Mouse (Mus musculus) left cerebral cortex, postnatal 10 days (tissue): ENCODE measurements at regions not wholly inside any gene's neighbourhood (a gene's known extent, or its start where the extent isn't known, plus 50 kb on each side); places are given as distances from the start of the nearest gene placed in this dataset.

Source experiments
- DNase-seq, 2 experiments: peaks; one replicate each; pipeline ENCODE4 v3.0.0; 2021 to 2022; ENCODE audit warnings: low spot score in 2 of 2, mixed read lengths in 1 of 2; ENCODE audit errors: extremely low spot score in 1 of 2
- intact Hi-C: fragments of 180-260 bp; cut with DNase I; formaldehyde crosslinking; loops from one replicate; pipeline ENCODE4 v1.15.1; 2025

DNA sequence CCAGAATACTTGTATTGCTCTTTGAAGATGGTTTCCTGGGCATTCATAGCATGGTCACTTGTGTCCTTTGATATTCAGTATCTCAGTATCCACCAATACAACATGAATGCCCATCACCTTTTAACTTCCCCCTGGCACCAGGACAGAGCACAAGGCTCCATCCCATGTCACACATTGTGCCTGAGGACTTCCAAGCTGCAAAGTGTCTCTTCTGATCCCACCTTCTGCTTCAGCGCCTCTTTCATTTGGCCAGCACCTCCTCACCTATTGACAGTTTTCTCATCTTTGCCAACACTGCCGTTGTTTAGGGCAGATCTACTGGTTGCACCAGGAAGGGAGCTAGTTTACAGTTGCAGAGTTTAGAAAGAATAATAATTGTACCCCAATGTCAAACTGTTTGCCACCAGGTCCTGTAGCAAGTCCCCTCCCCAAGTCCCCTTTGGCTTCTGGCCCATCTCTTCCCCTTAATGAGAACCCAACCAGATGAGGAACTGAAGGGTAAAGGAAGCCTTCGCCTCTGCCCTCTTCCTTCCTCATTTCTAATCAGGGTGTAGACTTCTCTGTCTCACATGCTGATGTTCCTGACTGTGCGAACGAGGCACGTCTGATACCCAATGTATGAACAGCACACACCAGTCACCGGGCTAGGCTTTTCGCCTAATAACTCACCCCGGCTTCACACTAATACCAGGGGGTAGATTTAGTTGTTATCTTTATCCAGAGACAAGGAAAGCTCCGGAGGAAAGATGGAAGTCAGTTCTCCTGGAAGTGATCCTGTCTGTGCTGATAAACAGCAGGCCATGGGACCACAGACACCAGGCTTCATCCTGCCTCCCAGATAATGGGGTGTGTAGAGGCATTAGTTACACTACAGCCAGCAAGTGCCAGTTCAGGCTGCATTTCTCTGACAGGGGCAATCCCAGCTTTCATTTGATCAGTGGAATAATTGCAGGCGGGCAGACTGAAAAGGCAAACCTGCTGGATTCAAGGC lies 223.8 kb downstream of the 1500009L16Rik start:
- DNase-seq = no peak
- intact Hi-C loops = no loop called here

- intact Hi-C loops = no loop called here
- DNase-seq = no peak
Measured at GRCm38 (mm10) chr10:83957118-83957759, 234.6 kb downstream of the 1500009L16Rik start.

DNA sequence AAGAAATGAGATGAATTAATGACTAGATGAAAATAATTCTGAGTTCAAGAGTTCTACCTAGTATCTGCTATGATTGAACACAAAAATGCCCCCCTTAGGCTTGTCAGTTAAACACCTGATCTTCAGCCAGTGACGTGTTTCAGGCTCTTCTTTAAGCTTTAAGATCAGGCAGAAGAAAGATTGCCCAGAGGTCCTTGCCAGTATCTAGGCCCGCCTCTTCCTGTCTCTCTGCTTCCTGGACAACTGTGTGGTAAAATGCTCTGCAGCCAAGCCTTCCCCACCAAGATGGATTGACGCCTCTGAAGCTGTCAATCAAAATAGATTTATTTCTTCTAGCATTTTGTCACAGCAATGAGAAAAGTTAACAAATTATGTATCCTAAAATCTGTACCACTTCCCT lies 235.7 kb downstream of the 1500009L16Rik start:
- intact Hi-C loops = no loop called here
- DNase-seq = no peak

- no peak for DNase-seq
- intact Hi-C loops = no loop called here
Measured at GRCm38 (mm10) chr10:83958826-83959225, 236.2 kb downstream of the 1500009L16Rik start.

GRCm38 (mm10) chr10:83963232-83963760 lies 240.6 kb downstream of the 1500009L16Rik start:
- no peak for DNase-seq
- intact Hi-C loops = no loop called here

- intact Hi-C loops = no loop called here
- DNase-seq = no peak
Measured at GRCm38 (mm10) chr10:83963779-83964643, 241.3 kb downstream of the 1500009L16Rik start.

DNA sequence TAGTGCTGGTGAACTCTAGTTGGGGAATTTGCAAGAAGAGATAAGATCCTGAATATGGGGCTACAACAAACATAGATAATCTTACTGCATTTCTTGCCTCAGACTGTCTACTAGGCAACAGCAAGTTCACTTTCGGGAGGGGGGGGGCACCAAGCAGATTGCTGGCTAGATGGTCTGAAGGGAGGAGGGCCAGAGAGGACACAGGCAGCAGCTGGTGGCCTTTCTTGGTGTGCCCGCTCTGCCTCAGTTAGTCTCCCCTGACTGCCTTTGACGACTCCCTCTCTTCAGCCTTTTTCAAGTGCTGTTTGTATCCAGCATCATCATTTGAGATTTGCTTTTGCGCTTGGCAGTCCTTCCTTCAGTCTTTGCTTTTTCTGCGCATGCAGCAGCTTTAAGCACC lies 242.2 kb downstream of the 1500009L16Rik start:
- intact Hi-C loops = no loop called here
- DNase-seq = no peak

DNA sequence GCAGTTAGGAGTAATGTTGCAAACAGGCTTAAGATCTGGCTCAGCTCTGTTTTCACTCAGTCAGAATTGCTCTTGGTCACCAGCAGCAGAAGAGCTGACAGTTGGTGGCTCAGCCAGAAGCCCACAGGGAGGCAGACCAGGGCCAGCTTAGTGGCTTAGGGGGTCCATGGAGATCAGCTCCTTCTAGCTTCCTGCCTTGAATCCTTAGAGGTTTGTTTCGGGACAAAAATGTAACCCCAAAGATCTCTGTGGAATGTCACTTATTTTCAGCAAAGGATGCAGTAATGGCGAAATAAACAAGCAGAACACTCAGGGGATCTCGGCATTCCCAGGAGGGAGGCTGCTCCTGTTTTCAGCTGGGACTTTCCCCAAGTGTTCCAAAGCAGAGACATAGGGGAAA lies 247.8 kb downstream of the 1500009L16Rik start:
- intact Hi-C loops = no loop called here
- peak in 1 of 2 experiments; percentile 57 for DNase-seq

DNA sequence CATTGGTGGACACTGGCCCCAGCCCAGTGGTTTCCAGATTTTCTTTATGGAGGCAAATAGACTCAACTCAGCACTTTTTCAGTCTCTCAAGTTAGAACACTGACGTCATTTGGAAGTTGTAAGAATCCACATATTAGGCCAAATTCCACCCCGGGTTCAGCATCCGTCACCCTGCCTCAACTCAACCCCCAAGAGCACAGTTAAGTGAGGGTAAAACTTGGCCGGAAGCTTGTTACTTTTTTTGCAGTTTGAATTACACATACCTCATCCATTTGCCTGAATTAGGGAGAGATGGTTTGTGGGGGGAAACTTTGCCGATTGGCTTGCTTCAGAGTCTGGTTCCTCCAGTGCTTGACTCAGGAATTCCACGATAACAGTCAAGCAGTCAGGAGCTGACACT lies 251.9 kb downstream of the 1500009L16Rik start:
- no peak for DNase-seq
- intact Hi-C loops = no loop called here

DNA sequence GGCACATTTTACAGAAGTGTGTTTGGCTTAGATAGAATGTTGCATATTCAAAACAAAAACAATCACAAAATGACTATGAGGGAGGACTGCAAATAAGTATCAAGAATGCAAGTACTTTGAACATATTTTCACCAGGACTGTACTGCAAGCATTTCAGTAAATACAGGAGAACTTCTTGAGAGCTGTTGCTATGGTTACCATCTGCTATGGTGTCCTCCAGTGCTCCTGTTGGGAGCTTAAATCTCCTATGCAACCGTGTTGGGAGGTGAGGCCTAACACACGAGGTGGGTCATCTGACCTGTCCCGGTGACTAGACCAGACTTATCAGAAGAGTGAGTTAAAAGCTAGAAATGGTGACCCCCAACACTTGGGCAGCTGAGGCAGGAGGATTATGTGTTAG lies 253.9 kb downstream of the 1500009L16Rik start:
- intact Hi-C loops = no loop called here
- DNase-seq = peak in 1 of 2 experiments; percentile 27

DNA sequence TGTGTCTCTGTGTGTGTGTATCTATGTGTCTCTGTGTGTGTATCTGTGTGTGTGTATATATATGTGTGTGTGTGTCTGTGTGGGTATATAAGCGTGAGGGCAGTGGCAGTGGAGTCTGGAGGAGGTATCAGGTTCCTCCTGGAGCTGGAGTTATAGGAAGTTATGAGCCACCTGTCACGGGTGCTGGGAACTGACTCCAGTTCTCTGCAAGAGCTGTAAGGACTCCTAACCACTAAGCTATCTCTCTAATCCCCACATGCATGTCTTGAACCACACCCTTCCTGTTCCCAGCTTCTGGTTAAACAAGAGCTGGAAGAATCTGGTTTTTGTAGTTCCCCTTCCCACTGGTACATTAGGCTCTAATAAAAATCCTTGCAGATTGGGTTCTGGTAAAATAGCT lies 257.3 kb downstream of the 1500009L16Rik start:
- intact Hi-C loops = no loop called here

DNA sequence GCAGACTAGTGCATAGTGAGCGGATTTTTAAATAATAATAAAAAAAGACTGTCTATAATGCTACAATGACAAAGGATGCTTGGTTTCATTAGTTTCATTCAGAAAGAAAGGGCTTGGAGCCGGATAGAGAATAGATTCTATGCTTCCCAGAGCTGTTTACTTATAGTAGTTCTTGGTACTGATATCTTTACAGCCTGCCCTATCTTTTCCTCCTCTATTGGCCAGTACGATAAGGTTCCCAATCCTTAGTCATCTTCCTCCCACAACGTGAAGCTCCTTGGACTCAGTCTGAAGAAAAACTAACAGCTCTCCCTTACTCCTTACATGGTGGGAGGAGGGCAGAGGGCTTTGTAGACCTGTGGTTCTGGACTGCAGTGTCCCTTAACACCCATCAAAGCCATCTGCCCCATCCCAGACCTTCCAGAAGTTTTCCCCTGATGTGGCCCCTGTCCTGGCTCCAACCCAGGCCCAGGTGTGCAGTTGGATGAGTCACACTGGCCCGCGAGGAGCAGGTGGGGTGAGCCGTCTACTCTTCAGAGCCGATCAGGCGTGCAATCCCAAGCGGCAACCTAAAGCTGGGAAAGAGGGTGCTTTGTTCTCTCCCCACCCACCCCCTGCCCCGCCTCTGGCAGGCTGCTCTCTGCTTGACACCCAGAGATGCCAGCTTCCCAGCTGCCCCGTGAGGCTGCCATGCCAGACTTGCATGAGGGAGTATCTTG lies 262.2 kb downstream of the 1500009L16Rik start:
- intact Hi-C loops = no loop called here
- peak in 1 of 2 experiments; percentile 30 for DNase-seq

More for the DNA sequence above, 257.3 kb downstream of the 1500009L16Rik start:
- DNase-seq = no peak

DNA sequence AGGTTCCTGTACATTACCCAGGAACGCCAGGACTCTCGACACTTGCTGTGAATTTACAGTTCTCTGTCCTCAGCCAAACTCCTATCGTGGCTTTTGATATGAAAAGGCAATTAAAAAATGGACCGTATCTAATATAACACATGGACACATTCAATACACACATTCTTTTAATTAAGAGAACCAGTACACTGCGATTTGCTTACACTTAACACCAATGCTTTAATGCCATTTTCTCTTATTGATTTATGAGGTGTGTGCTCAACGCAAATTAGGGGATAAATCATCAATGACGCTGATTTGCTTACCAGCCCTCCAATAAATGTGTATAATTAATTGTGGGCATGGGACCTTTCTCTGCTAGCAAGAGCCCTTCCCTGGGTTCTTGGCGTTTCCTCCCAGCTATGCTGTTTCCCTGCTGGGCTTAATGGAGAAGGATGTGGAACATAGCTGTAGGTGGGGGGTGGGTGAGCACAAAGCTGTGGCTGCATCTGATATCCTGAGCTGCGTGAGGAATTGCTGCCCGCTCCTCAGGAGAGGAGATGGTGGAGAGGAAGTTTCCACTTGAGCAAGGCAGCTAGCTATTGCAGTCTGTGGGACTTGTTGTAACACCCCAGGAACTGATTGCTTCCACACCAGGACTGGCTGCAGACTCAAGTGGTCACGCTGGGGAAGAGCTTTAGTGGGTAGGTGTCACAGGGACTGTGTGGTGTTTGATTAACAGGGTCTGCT lies 270.1 kb downstream of the 1500009L16Rik start:
- DNase-seq = no peak
- intact Hi-C loops = no loop called here

- intact Hi-C loops = no loop called here
- DNase-seq = no peak
Measured at GRCm38 (mm10) chr10:83995026-83995600, 272.4 kb downstream of the 1500009L16Rik start.

DNA sequence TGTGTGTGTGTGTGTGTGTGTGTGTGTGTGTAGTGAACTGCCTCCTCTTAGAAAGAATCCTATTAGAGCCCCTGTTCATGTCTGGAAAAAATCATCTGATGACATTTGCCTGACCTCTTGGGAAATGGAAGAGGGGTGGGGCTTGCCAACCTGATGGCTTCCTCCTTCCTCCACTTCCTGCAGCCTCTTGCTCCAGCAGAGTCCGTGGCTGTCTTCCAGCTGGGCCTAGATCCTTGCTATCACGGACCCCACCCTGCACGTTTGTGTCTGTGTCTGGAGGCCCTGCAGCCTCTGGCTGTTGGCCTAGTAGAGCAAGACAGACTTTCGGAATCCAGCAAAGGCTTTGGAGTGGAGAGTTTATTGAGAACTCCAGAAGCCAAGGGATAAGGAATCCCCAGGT lies 273.2 kb downstream of the 1500009L16Rik start:
- peak in 1 of 2 experiments; percentile 84 for DNase-seq
- intact Hi-C loops = no loop called here

GRCm38 (mm10) chr10:83996489-83996888 lies 273.8 kb downstream of the 1500009L16Rik start:
- no peak for DNase-seq
- intact Hi-C loops = no loop called here

DNA sequence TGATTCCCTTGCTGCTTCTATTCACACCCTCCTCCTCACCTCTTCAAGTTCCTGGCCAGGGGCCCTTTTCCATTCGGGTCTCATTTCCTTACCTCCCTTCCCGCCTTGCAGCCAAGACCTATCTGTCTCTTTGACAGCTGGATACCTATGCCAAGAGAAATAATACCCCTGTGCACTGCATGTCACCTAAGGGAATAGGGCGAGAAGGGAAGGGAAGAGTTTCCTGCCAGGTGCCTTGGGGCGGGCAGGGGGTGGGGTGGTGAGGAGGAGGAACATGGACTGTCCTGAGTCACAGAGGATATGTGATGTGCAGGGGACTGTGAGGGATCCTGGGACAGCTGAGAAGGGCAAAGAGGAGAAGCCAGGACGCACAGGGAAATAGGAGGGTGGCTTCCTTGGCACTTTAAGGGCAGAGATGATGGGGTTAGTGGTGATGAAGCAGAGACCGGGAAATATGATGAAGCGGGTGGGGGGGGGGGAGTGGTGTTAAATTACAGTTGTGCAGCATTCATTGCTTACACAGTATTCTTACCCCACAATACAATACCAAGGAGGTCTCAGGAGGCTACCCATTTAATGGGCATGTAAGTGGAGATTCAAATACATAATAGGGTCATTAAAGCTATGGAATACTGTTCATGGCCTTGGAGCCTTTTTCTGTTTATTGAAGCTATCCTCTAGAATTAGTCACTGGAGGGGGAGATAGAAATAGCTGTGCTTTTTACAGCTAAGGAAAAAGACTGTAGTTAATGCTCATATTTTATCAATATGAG lies 278.0 kb downstream of the 1500009L16Rik start:
- intact Hi-C loops = no loop called here
- DNase-seq = no peak
